Mouse (Mus musculus): ENCODE measurements around the gene Ltc4s. TPM values are rescaled to one million over a fixed set of nuclear protein-coding genes. Genes with fewer than 3 reads are reported as not detected.

Gene Ltc4s
- polyA plus RNA-seq, 1 experiment from 2014 or later = 0.92 TPM

GRCm38 (mm10) chr11:50200613-50201012 lies 37.8 kb downstream of the Ltc4s start:
- no peak overlapping the region for H3K9ac ChIP-seq (ENCODE audit: low read length)
- H3K4me1 ChIP-seq (ENCODE audit: control insufficient read depth, insufficient read depth, low read length) = no peaks in the 10 kb centered on the region
- 89% methylated on average over 8 of the region's 8 CpGs for WGBS
- no peak overlapping the region for H3K27ac ChIP-seq (ENCODE audit: low read depth, low read length)
- no peak for DNase-seq (ENCODE audit: low spot score, missing footprints)
- no peak for ATAC-seq (ENCODE audit: low FRiP score)
- no peaks in the 10 kb centered on the region for H3K27me3 ChIP-seq (ENCODE audit: control insufficient read depth, insufficient read depth, low read length)
- no peak overlapping the region for H3K4me3 ChIP-seq (ENCODE audit: low read depth, low read length)
- H3K36me3 ChIP-seq (ENCODE audit: control insufficient read depth, insufficient read depth, low read length) = peaks cover 29% of the 10 kb centered on the region
- H3K9me3 ChIP-seq (ENCODE audit: control insufficient read depth, low read length) = no peaks in the 10 kb centered on the region
- no peak overlapping the region for H3K4me2 ChIP-seq

GRCm38 (mm10) chr11:50198916-50199315 lies 39.5 kb downstream of the Ltc4s start:
- no peak for DNase-seq (ENCODE audit: low spot score, missing footprints)
- Histone ChIP-seq H3K4me3 (ENCODE audit: low read depth, low read length) (no peak overlapping the region), H3K9me3 (ENCODE audit: control insufficient read depth, low read length) (no peaks in the 10 kb centered on the region), H3K27ac (ENCODE audit: low read depth, low read length) (no peak overlapping the region), H3K4me2 (no peak overlapping the region), H3K4me1 (ENCODE audit: control insufficient read depth, insufficient read depth, low read length) (no peaks in the 10 kb centered on the region), H3K27me3 (ENCODE audit: control insufficient read depth, insufficient read depth, low read length) (no peaks in the 10 kb centered on the region), H3K36me3 (ENCODE audit: control insufficient read depth, insufficient read depth, low read length) (peaks cover 29% of the 10 kb centered on the region), H3K9ac (ENCODE audit: low read length) (no peak overlapping the region)
- WGBS = 90% methylated on average over 2 of the region's 2 CpGs
- ATAC-seq (ENCODE audit: low FRiP score) = no peak

DNA sequence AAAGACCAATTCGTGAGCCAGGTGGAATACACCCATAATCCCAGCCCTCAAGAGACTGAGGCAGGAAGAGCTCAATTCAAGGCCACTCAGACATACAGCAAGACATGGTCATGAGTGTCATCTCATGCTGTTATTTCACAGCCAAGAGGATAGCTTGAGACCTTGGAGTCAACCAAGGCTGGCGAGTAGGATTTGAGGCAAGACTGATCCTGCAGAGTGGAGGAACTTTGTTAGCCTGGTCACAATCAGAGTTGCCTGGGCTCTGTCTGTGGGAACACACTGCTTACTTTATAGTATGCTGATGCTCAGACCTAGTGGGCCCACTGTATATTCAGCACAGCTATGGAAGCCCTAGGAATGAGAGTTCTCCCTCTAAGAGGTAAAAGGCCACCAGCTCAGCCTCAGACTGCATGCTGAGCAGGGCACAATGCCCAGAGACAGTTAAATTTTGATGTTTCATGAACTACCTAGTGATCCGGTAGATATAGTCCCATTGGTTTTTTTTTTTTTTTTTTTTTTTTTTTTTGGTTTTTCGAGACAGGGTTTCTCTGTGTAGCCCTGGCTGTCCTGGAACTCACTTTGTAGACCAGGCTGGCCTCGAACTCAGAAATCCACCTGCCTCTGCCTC lies 40.1 kb downstream of the Ltc4s start:
- H3K4me3 ChIP-seq (ENCODE audit: low read depth, low read length) = no peak overlapping the region
- H3K4me2 ChIP-seq = no peak overlapping the region
- peaks cover 29% of the 10 kb centered on the region for H3K36me3 ChIP-seq (ENCODE audit: control insufficient read depth, insufficient read depth, low read length)
- 85% methylated on average over 4 of the region's 5 CpGs for WGBS
- H3K27me3 ChIP-seq (ENCODE audit: control insufficient read depth, insufficient read depth, low read length) = no peaks in the 10 kb centered on the region
- H3K9me3 ChIP-seq (ENCODE audit: control insufficient read depth, low read length) = no peaks in the 10 kb centered on the region
- no peaks in the 10 kb centered on the region for H3K4me1 ChIP-seq (ENCODE audit: control insufficient read depth, insufficient read depth, low read length)
- DNase-seq (ENCODE audit: low spot score, missing footprints) = no peak
- H3K27ac ChIP-seq (ENCODE audit: low read depth, low read length) = no peak overlapping the region
- no peak overlapping the region for H3K9ac ChIP-seq (ENCODE audit: low read length)
- ATAC-seq (ENCODE audit: low FRiP score) = no peak

GRCm38 (mm10) chr11:50197500-50197899 lies 40.9 kb downstream of the Ltc4s start:
- Histone ChIP-seq H3K4me2 (no peak overlapping the region), H3K4me1 (ENCODE audit: control insufficient read depth, insufficient read depth, low read length) (no peaks in the 10 kb centered on the region), H3K9me3 (ENCODE audit: control insufficient read depth, low read length) (no peaks in the 10 kb centered on the region), H3K9ac (ENCODE audit: low read length) (no peak overlapping the region), H3K36me3 (ENCODE audit: control insufficient read depth, insufficient read depth, low read length) (peaks cover 24% of the 10 kb centered on the region), H3K4me3 (ENCODE audit: low read depth, low read length) (no peak overlapping the region), H3K27me3 (ENCODE audit: control insufficient read depth, insufficient read depth, low read length) (no peaks in the 10 kb centered on the region), H3K27ac (ENCODE audit: low read depth, low read length) (no peak overlapping the region)
- ATAC-seq (ENCODE audit: low FRiP score) (no peak), DNase-seq (ENCODE audit: low spot score, missing footprints) (no peak)
- WGBS = 93% methylated on average over 4 of the region's 4 CpGs

DNA sequence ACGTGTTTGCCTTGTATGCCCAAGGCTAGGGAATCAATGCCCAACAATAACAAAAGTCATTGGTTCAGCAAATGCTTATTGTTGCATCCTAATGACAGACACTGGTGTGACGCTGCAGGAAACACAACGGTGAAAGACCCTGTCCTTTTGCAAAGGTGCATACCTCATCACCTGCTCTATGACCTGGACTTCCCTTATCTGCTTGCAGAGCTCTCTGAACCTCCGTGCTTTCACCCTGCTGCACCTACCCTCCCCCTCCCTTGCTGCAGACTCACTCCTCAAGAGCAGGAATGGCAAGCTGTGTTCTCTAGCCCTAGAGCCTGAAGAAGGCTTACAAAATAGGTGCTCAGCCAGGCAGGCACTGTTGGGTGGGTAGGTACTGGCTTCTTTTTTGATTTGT lies 43.6 kb downstream of the Ltc4s start:
- WGBS = 85% methylated on average over 4 of the region's 4 CpGs
- no peaks in the 10 kb centered on the region for H3K4me1 ChIP-seq (ENCODE audit: control insufficient read depth, insufficient read depth, low read length)
- ATAC-seq (ENCODE audit: low FRiP score) (no peak), DNase-seq (ENCODE audit: low spot score, missing footprints) (no peak)
- H3K27me3 ChIP-seq (ENCODE audit: control insufficient read depth, insufficient read depth, low read length) = no peaks in the 10 kb centered on the region
- H3K9me3 ChIP-seq (ENCODE audit: control insufficient read depth, low read length) = no peaks in the 10 kb centered on the region
- H3K4me2 ChIP-seq = no peak overlapping the region
- H3K4me3 ChIP-seq (ENCODE audit: low read depth, low read length) = no peak overlapping the region
- no peak overlapping the region for H3K27ac ChIP-seq (ENCODE audit: low read depth, low read length)
- no peak overlapping the region for H3K9ac ChIP-seq (ENCODE audit: low read length)
- peaks cover 5% of the 10 kb centered on the region for H3K36me3 ChIP-seq (ENCODE audit: control insufficient read depth, insufficient read depth, low read length)

- ATAC-seq (ENCODE audit: low FRiP score) (no peak), DNase-seq (ENCODE audit: low spot score, missing footprints) (no peak)
- no peaks in the 10 kb centered on the region for H3K9me3 ChIP-seq (ENCODE audit: control insufficient read depth, low read length)
- H3K27me3 ChIP-seq (ENCODE audit: control insufficient read depth, insufficient read depth, low read length) = no peaks in the 10 kb centered on the region
- WGBS = 80% methylated on average over 7 of the region's 7 CpGs
- no peak overlapping the region for H3K4me3 ChIP-seq (ENCODE audit: low read depth, low read length)
- H3K4me2 ChIP-seq = no peak overlapping the region
- H3K9ac ChIP-seq (ENCODE audit: low read length) = no peak overlapping the region
- H3K36me3 ChIP-seq (ENCODE audit: control insufficient read depth, insufficient read depth, low read length) = peaks cover 2% of the 10 kb centered on the region; the same call in 1 of the 2 replicates
- H3K27ac ChIP-seq (ENCODE audit: low read depth, low read length) = no peak overlapping the region
- no peaks in the 10 kb centered on the region for H3K4me1 ChIP-seq (ENCODE audit: control insufficient read depth, insufficient read depth, low read length)
These were observed 44.3 kb downstream of the Ltc4s start for GRCm38 (mm10) chr11:50194070-50194469.

DNA sequence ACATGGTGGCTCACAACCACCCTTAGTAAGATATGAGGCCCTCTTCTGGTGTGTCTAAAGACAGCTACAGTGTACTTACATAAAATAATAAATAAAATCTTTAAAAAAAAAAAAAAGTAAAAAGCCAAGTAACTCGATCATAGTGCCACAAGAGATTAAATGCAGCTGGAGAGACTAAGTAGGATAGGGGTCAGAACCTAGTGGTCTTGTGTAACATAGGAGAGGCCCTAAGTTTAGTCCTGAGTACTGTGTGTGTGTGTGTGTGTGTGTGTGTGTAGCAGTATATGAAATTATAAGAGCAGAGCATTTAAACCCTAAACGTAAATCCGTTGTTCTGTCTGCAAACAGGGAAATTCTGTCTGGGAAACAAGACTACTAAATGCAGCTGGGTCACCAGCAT lies 46.1 kb downstream of the Ltc4s start:
- no peak for ATAC-seq (ENCODE audit: low FRiP score)
- no peak for DNase-seq (ENCODE audit: low spot score, missing footprints)
- Histone ChIP-seq H3K9me3 (ENCODE audit: control insufficient read depth, low read length) (no peaks in the 10 kb centered on the region), H3K4me1 (ENCODE audit: control insufficient read depth, insufficient read depth, low read length) (no peaks in the 10 kb centered on the region), H3K4me3 (ENCODE audit: low read depth, low read length) (no peak overlapping the region), H3K36me3 (ENCODE audit: control insufficient read depth, insufficient read depth, low read length) (no peaks in the 10 kb centered on the region), H3K4me2 (no peak overlapping the region), H3K27me3 (ENCODE audit: control insufficient read depth, insufficient read depth, low read length) (no peaks in the 10 kb centered on the region), H3K27ac (ENCODE audit: low read depth, low read length) (no peak overlapping the region), H3K9ac (ENCODE audit: low read length) (no peak overlapping the region)
- WGBS = 89% methylated on average over 3 of the region's 3 CpGs

GRCm38 (mm10) chr11:50190362-50190761 lies 48.1 kb downstream of the Ltc4s start:
- ATAC-seq (ENCODE audit: low FRiP score) (no peak), DNase-seq (ENCODE audit: low spot score, missing footprints) (no peak)
- Histone ChIP-seq H3K27ac (ENCODE audit: low read depth, low read length) (no peak overlapping the region), H3K4me1 (ENCODE audit: control insufficient read depth, insufficient read depth, low read length) (no peaks in the 10 kb centered on the region), H3K4me3 (ENCODE audit: low read depth, low read length) (no peak overlapping the region), H3K9me3 (ENCODE audit: control insufficient read depth, low read length) (no peaks in the 10 kb centered on the region), H3K4me2 (no peak overlapping the region), H3K27me3 (ENCODE audit: control insufficient read depth, insufficient read depth, low read length) (no peaks in the 10 kb centered on the region), H3K9ac (ENCODE audit: low read length) (no peak overlapping the region), H3K36me3 (ENCODE audit: control insufficient read depth, insufficient read depth, low read length) (no peaks in the 10 kb centered on the region)
- WGBS = 89% methylated on average over 4 of the region's 4 CpGs

- WGBS = 80% methylated on average over 7 of the region's 7 CpGs
- H3K36me3 ChIP-seq (ENCODE audit: control insufficient read depth, insufficient read depth, low read length) = no peaks in the 10 kb centered on the region
- no peak overlapping the region for H3K4me3 ChIP-seq (ENCODE audit: low read depth, low read length)
- H3K9ac ChIP-seq (ENCODE audit: low read length) = no peak overlapping the region
- no peaks in the 10 kb centered on the region for H3K4me1 ChIP-seq (ENCODE audit: control insufficient read depth, insufficient read depth, low read length)
- ATAC-seq (ENCODE audit: low FRiP score) (no peak), DNase-seq (ENCODE audit: low spot score, missing footprints) (no peak)
- H3K27me3 ChIP-seq (ENCODE audit: control insufficient read depth, insufficient read depth, low read length) = no peaks in the 10 kb centered on the region
- H3K4me2 ChIP-seq = no peak overlapping the region
- H3K27ac ChIP-seq (ENCODE audit: low read depth, low read length) = no peak overlapping the region
- H3K9me3 ChIP-seq (ENCODE audit: control insufficient read depth, low read length) = no peaks in the 10 kb centered on the region
These were observed 49.7 kb downstream of the Ltc4s start for GRCm38 (mm10) chr11:50188682-50189081.
